Mouse (Mus musculus) heart, embryonic 10.5 days (tissue): ENCODE data around the gene Pard6b. TPM values are rescaled to one million over a fixed set of nuclear protein-coding genes. Genes with fewer than 3 reads are reported as not detected.
"Not testable (repeated sequence)": the region's sequence is repeated elsewhere in the genome, so short reads cannot be mapped to it uniquely, and the experiment has no call there.

Experiments used
- DNase-seq: peaks from one replicate; pipeline ENCODE4 v3.0.0-alpha.2; 2017; ENCODE audit warnings: low spot score
- H3K27ac ChIP-seq: fragments of 300-500 bp; sonication (generic); 2 replicates; pipeline ENCODE4 v1.5.1; 2016; ENCODE audit warnings: mild to moderate bottlenecking
- H3K27me3 ChIP-seq: fragments of 300-500 bp; sonication (generic); 2 replicates; pipeline ENCODE4 v1.6.1; 2016; ENCODE audit warnings: mild to moderate bottlenecking; ENCODE audit not compliant: poor library complexity, insufficient read depth, severe bottlenecking
- H3K36me3 ChIP-seq: fragments of 300-500 bp; sonication (generic); 2 replicates; pipeline ENCODE4 v1.6.1; 2016; ENCODE audit warnings: mild to moderate bottlenecking, moderate library complexity
- H3K4me1 ChIP-seq: fragments of 300-500 bp; sonication (generic); 2 replicates; pipeline ENCODE4 v1.6.1; 2016; ENCODE audit warnings: mild to moderate bottlenecking
- H3K4me3 ChIP-seq: fragments of 300-500 bp; sonication (generic); 2 replicates; pipeline ENCODE4 v1.5.1; 2016; ENCODE audit warnings: mild to moderate bottlenecking, moderate library complexity
- H3K9me3 ChIP-seq: fragments of 300-500 bp; sonication (generic); 2 replicates; pipeline ENCODE4 v1.6.1; 2016; ENCODE audit warnings: mild to moderate bottlenecking, moderate library complexity
- WGBS: fragments of 180-500 bp; shearing (Covaris S2); methylation state at CpG from one replicate; pipeline ENCODE4 v1.1.7; 2016; 5-methylcytosine and 5-hydroxymethylcytosine counted together
- polyA plus RNA-seq: library from polyadenylated mRNA; unstranded; fragments of >200 nt; fragmentation: Nextera tagmentation; extraction: Ambion mirVana; gene quantifications from 2 replicates; pipeline ENCODE4 v1.2.1, GENCODE M21; 2016

Pard6b gene
- polyA plus RNA-seq, 1 experiment from 2014 or later = 15.0 TPM

DNA sequence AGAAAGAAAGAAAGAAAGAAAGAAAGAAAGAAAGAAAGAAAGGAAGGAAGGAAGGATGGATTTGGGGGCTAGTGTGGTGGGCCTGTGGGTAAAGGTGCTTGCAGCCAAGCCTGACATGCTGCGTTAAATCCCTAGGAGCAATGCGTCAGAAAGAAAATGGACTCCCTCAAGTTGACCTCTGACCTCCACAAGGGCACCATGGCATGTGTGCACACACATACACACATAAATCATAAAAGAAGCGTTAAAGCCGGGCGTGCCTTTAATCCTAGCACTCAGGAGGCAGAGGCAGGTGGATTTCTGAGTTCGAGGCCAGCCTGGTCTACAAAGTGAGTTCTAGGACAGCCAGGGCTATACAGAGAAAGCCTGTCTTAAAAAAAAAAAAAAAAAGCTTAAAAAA lies 27.1 kb downstream of the Pard6b start:
- not testable (repeated sequence) for H3K36me3 ChIP-seq, H3K27ac ChIP-seq, H3K27me3 ChIP-seq, H3K4me3 ChIP-seq, H3K9me3 ChIP-seq, DNase-seq
- WGBS = 85% methylated on average over 6 of the region's 6 CpGs
- peaks cover 18% of the 10 kb centered on the region for H3K4me1 ChIP-seq

DNA sequence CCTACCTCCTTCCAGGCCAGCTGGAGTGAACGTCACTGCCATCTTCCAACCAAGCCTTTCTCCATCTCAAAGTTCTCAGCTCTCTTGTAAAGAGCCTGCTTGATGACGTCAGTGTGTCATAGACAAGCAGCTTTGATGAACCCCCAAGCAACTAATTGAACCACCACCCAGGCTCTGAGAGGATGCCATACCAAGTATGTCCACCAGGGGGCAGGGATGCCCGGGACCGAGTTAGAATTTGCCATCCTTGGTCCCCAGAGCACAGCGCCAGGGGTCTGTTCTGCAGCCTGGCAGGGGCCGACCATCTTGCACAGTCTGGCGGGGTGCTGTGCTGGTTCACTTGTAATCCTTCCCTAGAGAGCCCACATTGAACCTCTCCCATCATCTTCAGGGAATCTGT lies 31.1 kb downstream of the Pard6b start:
- no peak overlapping the region for H3K27ac ChIP-seq
- peaks cover 32% of the 10 kb centered on the region for H3K4me1 ChIP-seq
- H3K36me3 ChIP-seq = no peaks in the 10 kb centered on the region
- no peak for DNase-seq
- no peak overlapping the region for H3K4me3 ChIP-seq
- no peaks in the 10 kb centered on the region for H3K27me3 ChIP-seq
- WGBS = 17% methylated on average over 7 of the region's 7 CpGs
- H3K9me3 ChIP-seq = no peaks in the 10 kb centered on the region

DNA sequence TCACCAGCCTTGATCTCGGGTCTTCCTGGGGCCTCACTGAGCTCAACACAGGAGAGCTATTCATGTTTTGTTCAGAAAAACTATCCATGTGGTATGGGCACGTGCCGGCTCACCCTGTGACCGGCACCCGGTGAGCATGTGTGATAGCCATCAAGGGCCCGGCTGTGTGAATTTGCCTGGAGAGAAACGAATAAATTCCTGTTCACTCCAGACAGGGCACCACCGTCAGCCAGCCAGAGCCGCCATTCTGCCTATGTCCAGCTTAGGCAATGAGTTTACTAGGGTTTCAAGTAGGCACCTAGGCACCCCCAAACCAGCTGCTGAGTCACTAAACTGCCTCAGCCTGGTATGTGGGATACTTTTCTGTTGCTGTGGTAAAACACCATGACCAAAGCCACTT lies 32.5 kb downstream of the Pard6b start:
- Histone ChIP-seq H3K9me3 (no peaks in the 10 kb centered on the region), H3K4me1 (peaks cover 41% of the 10 kb centered on the region), H3K4me3 (no peak overlapping the region), H3K36me3 (no peaks in the 10 kb centered on the region), H3K27ac (0 out of 2 replicates have a peak overlapping the region, but pooled peaks have one; percentile 52), H3K27me3 (peaks cover 5% of the 10 kb centered on the region)
- WGBS = 84% methylated on average over 9 of the region's 9 CpGs
- no peak for DNase-seq

DNA sequence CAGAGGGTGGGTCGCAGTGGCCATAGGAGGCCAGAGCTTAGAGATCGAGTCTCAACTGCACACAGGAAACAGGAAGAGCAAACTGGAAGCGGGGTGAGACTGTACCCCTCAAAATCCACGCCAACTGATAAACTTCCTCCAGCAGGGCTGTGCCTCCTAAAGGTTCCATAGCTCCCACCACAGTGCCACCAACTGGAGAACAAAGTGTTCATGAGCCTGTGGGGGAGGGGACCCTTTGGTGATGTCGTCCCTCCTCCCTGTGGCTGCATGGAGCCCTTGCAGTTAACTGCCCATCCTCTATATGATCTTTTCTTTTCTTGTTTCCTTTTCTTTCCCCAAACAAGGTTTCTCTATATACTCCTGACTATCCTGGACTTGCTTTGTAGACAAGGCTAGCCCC lies 32.9 kb downstream of the Pard6b start:
- Histone ChIP-seq H3K27ac (0 out of 2 replicates have a peak overlapping the region, but pooled peaks have one; percentile 52), H3K36me3 (no peaks in the 10 kb centered on the region), H3K4me3 (no peak overlapping the region), H3K9me3 (no peaks in the 10 kb centered on the region), H3K27me3 (peaks cover 5% of the 10 kb centered on the region), H3K4me1 (peaks cover 41% of the 10 kb centered on the region)
- WGBS = 74% methylated on average over 5 of the region's 5 CpGs
- DNase-seq = no peak

DNA sequence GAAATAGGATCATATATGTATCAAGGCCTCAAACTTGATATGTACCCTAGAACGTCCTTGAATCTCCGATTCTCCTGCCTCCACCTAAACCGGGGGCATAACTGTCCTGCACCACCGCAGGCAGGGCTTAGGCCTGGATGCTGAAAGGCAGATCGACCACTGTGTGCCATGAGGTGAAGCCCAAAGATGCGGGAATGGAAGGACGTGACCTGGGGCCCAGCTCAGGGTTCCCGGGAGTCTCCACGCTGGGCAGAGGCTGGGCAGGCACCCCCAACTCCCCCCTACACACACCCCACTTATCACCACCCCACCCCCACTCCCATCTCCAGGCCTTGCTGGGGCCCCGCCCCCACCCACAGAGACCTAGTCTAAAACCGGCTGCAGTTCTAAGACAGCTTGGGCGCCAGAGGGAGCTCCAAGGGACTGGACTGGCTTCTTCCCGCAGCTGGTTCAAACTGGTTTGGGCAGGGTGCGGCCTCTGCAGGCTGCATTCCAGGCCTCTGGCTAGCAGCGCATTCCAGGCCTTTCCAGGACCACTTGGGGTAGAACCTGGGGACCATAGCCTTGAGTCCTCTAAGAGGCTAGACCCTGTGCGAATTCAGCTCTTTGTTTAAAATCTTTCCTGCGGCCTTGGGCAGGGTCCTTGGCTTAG lies 34.0 kb downstream of the Pard6b start:
- H3K4me1 ChIP-seq = peaks cover 41% of the 10 kb centered on the region
- H3K9me3 ChIP-seq = no peaks in the 10 kb centered on the region
- H3K4me3 ChIP-seq = peak overlapping the region; percentile 10; the same call in 1 of the 2 replicates
- H3K36me3 ChIP-seq = no peaks in the 10 kb centered on the region
- H3K27ac ChIP-seq = peak overlapping the region; percentile 94
- DNase-seq = peak; percentile 97
- 15% methylated on average over 17 of the region's 17 CpGs for WGBS
- peaks cover 8% of the 10 kb centered on the region for H3K27me3 ChIP-seq

DNA sequence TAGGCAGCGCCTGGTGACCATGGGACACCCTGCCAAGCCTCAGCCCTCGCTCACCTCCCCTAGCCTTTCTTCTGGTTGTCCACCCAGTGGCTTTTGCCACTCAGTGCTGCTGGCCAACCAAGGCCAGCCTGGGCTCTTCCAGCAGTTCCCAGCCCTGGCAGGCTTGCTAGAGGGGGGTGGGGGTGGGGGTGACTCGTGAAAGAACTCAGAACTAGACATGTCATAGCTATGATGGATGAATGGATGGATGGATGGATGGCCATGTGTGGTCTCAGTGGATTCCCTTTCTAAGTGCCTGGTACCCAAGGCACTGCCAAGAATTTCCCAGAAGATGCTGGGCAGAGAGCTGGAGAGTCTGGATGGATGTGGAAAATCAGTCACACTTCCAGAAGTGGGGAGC lies 35.0 kb downstream of the Pard6b start:
- H3K4me3 ChIP-seq = no peak overlapping the region
- 80% methylated on average over 3 of the region's 3 CpGs for WGBS
- no peaks in the 10 kb centered on the region for H3K9me3 ChIP-seq
- peaks cover 8% of the 10 kb centered on the region for H3K27me3 ChIP-seq
- peak overlapping the region; percentile 94 for H3K27ac ChIP-seq
- peaks cover 41% of the 10 kb centered on the region for H3K4me1 ChIP-seq
- H3K36me3 ChIP-seq = no peaks in the 10 kb centered on the region
- no peak for DNase-seq

DNA sequence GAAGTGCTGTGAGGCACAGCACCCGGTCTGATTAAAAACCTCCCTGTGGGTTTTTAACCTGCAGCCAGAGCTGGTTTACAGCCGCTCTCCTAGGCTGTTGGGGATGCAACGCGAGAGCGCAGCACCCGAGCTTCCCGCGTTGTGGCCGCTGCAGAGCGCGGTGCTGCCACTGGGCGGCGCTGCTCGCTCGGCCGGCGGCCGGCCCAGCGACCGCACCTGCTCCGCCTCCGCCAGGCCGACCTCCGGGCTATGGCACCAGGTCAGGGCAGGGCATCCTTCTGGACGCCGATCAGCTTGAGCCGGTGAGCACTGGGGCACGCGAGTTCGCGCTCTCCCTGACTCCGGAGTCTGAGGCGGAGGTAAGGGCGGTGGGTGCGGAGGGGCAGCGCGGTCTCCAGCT lies 36.3 kb downstream of the Pard6b start:
- WGBS = under 1% methylated on average over 37 of the region's 37 CpGs
- peaks cover 38% of the 10 kb centered on the region for H3K4me1 ChIP-seq
- peaks cover 8% of the 10 kb centered on the region for H3K27me3 ChIP-seq
- no peaks in the 10 kb centered on the region for H3K36me3 ChIP-seq
- H3K27ac ChIP-seq = peak overlapping the region; percentile 84
- peak overlapping the region; percentile 61 for H3K4me3 ChIP-seq
- DNase-seq = no peak
- no peaks in the 10 kb centered on the region for H3K9me3 ChIP-seq

DNA sequence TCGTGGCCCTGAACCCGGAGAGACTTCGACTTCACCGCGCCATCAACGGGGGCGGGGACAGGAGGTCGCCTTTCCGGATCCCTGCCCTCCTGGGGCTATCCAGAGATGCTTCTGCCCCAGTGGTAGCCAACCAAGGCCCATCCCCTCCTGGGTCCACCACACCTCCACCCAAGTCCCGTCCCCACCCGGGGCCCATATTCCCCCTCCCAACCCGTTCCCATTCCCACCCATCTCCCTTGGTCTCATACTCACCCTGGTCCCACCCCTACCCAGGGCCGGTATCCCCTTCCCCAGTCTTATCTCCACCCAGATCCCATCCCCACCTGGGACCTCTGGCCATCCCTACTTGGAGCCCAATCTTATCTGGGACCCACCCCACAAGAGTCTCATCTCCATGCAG lies 36.7 kb downstream of the Pard6b start:
- H3K9me3 ChIP-seq = no peaks in the 10 kb centered on the region
- H3K4me3 ChIP-seq = peak overlapping the region; percentile 61
- peaks cover 8% of the 10 kb centered on the region for H3K27me3 ChIP-seq
- peak overlapping the region; percentile 84 for H3K27ac ChIP-seq
- no peak for DNase-seq
- 1% methylated on average over 13 of the region's 13 CpGs for WGBS
- H3K4me1 ChIP-seq = peaks cover 38% of the 10 kb centered on the region
- H3K36me3 ChIP-seq = no peaks in the 10 kb centered on the region

DNA sequence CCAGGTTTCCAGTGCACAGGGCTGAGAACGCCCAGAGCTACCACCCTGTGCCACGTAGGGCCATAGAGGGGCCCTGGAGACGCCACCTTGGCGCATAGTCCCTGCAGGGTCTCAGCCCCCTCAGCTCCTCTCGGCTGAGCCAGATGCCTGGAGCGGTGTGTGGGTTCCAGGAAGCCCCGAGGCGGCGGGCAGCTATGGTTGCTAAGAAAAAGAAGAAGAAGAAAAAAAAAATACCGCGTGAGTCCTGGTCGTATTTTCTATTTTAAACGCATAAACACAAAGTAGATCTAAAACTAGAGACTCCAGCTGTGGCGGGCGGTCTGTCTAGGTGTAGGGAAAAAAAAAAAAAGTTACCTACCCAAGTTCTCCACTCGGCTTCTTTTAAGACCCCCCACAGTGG lies 37.2 kb downstream of the Pard6b start:
- Histone ChIP-seq H3K27me3 (peaks cover 8% of the 10 kb centered on the region), H3K4me1 (peaks cover 38% of the 10 kb centered on the region), H3K4me3 (peak overlapping the region; percentile 61), H3K36me3 (no peaks in the 10 kb centered on the region), H3K27ac (peak overlapping the region; percentile 84; the same call in 1 of the 2 replicates), H3K9me3 (no peaks in the 10 kb centered on the region)
- DNase-seq = no peak
- 35% methylated on average over 16 of the region's 16 CpGs for WGBS

DNA sequence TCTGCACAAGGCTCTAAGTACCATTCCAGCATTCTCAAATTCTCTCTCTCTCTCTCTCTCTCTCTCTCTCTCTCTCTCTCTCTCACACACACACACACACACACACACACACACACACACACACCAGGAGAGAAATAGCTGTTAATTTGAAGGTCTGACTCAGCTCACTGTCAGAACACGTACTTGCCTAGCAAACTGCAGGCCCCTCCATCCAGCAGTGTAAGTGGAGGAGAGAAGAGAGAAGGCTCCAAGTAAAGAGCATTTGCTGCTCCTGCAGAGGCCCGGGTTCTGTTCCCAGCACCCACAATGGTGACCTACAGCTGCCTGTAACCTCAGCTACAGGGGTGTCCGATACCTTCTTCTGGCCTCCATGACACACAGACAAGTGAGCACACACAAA lies 37.7 kb downstream of the Pard6b start:
- no peak for DNase-seq
- 82% methylated on average over 3 of the region's 3 CpGs for WGBS
- Histone ChIP-seq H3K4me3 (no peak overlapping the region), H3K27ac (no peak overlapping the region), H3K9me3 (no peaks in the 10 kb centered on the region), H3K36me3 (no peaks in the 10 kb centered on the region), H3K27me3 (peaks cover 8% of the 10 kb centered on the region), H3K4me1 (peaks cover 39% of the 10 kb centered on the region)

DNA sequence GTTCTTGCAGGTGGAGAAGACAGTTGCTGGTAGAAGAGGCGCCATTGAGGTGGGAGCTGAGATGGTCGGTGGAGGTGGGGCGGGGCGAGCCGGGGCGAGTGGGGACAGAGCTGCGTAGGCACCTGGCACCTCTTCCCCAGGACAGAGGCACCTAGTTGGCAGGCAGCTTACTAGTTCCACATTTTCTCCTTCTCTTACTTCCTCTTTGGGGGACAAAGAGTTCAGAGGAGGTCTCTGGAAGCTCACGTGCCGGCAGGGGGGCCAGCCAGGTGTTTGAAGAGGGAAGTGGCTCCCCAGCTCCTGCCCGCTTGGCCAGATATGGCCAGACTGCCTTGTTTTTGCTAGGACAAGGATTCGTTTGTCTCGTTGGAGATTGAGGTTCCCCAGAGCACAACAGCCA lies 38.3 kb downstream of the Pard6b start:
- 54% methylated on average over 12 of the region's 12 CpGs for WGBS
- Histone ChIP-seq H3K9me3 (no peaks in the 10 kb centered on the region), H3K27ac (no peak overlapping the region), H3K4me3 (no peak overlapping the region), H3K4me1 (peaks cover 39% of the 10 kb centered on the region), H3K27me3 (peaks cover 8% of the 10 kb centered on the region), H3K36me3 (no peaks in the 10 kb centered on the region)
- no peak for DNase-seq

DNA sequence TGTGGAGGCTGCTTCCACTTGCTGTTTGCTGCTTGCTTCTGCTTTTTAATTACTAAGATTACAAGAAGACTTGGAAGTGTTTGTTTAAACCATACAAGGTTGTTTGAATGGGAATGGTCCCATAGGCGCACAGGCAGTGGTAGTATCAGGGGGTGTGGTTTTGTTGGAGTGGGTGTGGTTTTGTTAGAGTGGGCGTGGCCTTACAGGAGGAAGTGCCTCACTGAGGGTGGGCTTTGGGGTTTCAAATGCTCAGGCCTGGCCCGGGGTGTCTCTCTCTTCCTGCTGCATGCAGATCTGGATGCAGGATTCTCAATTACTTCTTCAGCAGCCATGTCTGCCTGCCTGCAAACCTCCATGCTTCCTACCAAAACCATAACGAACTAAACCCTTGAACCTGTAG lies 40.1 kb downstream of the Pard6b start:
- DNase-seq = no peak
- H3K4me3 ChIP-seq = no peak overlapping the region
- no peaks in the 10 kb centered on the region for H3K9me3 ChIP-seq
- WGBS = 83% methylated on average over 4 of the region's 4 CpGs
- peaks cover 42% of the 10 kb centered on the region for H3K4me1 ChIP-seq
- peaks cover 8% of the 10 kb centered on the region for H3K27me3 ChIP-seq
- H3K36me3 ChIP-seq = no peaks in the 10 kb centered on the region
- no peak overlapping the region for H3K27ac ChIP-seq

DNA sequence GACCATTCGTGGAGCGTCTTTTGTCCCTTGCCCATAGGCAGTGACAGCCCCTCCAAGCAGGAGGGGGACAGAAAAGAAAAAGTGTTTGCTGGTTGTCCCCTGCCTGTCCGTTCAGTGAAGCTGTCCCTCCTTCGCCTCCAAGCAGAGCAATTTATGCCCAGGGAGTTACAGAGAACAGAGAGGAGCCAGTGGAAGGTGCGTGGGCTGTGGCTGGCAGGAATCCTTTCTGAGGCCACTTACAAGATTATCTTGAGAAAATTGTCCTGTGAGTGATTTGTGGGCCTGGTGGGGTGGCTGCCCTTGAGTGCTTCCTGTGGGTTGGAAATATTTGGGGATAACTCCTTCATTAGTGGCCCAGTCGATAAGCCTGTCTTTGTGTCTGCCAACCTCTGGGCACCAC lies 42.8 kb downstream of the Pard6b start:
- Histone ChIP-seq H3K4me1 (peaks cover 37% of the 10 kb centered on the region), H3K27ac (peak overlapping the region; percentile 85), H3K36me3 (no peaks in the 10 kb centered on the region), H3K9me3 (no peaks in the 10 kb centered on the region), H3K4me3 (no peak overlapping the region), H3K27me3 (peaks cover 3% of the 10 kb centered on the region; the same call in 1 of the 2 replicates)
- no peak for DNase-seq
- WGBS = 82% methylated on average over 6 of the region's 6 CpGs
